Mouse (Mus musculus) heart, adult 2 months (tissue): ENCODE results near the gene Cul3.

Source experiments
- CTCF ChIP-seq: fragments of 200-600 bp; IDR thresholded peaks from 2 replicates; pipeline ENCODE4 v1.8.1; 2022; ENCODE audit warnings: antibody characterized with exemption, mild to moderate bottlenecking, moderate library complexity
- POLR2A ChIP-seq: fragments of 200-500 bp; IDR thresholded peaks from 2 replicates; pipeline ENCODE4 v1.6.1; 2011; ENCODE audit warnings: mild to moderate bottlenecking, low read depth, low read length, control low read depth; ENCODE audit not compliant: insufficient read depth

GRCm38 (mm10) chr1:80325761-80326160, 14.5 kb downstream of the Cul3 start:
- no peak for TF ChIP-seq CTCF
- no peak for TF ChIP-seq POLR2A
